Mouse (Mus musculus) erythroblast, embryonic 14.5 days (primary cell): ENCODE results near the gene Birc3.

Source experiments
- GATA1 ChIP-seq: IDR thresholded peaks from 2 replicates; pipeline ENCODE4 v1.6.1; 2012; ENCODE audit warnings: low read length, inconsistent platforms, mixed read lengths
- TAL1 ChIP-seq: IDR thresholded peaks from 3 replicates; pipeline ENCODE4 v1.6.1; 2012; ENCODE audit warnings: low read length, inconsistent platforms, mixed read lengths

GRCm38 (mm10) chr9:7835302-7835701 lies 37.7 kb downstream of the Birc3 start:
- TF ChIP-seq GATA1 (no peak), TAL1 (no peak)
